Mouse (Mus musculus): ENCODE measurements around the gene Olfr849.

The Olfr849 gene

GRCm38 (mm10) chr9:19439966-19440365, at the start of gene Olfr849:
Olfr849 (plus strand) TSS chr9:19440266.
- no peak for DNase-seq

- no peak for DNase-seq
These were observed 38.1 kb downstream of the Olfr849 start, which contains the start of gene Olfr850 for GRCm38 (mm10) chr9:19478148-19478547. Olfr850 (minus strand) TSS chr9:19478248.

- no peak for DNase-seq
These were observed 52.9 kb downstream of the Olfr849 start, which contains the start of gene Olfr851 for GRCm38 (mm10) chr9:19492995-19493394. Olfr851 (plus strand) TSS chr9:19493295.
